Mouse (Mus musculus): ENCODE data around the gene Bcl2l14.

Bcl2l14 gene

DNA sequence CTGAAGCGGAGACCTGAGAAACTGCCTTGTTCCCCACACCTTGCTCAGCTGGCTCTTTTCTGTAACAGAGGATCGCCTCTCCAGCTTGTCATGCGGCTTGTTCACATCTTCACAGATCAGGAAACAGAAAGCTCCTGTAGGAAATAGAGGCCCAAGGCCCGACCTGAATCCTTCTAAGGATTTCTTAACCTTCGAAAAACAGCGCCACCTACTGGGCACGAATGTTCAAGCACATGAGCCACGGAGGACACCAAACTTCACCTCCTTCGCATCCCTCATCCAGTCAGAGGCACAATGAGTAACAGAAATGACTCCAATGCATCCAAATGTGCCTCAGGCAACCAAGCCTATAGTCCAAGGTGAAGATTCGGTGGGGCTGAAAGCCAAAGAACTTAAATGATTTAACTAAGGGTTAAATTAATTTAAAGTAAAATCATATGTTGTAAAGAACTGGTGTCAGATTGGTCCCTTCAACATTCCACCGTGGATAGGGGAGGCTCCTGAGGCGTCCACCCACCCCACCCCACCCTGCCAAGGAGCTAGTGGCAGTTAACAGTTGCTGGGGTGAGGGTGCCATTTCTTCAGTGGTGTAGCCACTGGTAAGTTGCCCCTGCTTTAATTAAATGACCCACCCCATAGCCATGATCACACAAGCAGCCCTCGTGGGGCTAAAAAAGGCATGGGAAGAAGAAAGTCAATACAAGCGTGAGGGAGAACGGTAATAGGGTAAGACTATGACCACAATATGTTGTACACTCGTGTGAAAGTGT is 7.0 kb downstream of the Bcl2l14 start:
- in situ Hi-C loops (cut with MseI, MboI) = no loop called here

DNA sequence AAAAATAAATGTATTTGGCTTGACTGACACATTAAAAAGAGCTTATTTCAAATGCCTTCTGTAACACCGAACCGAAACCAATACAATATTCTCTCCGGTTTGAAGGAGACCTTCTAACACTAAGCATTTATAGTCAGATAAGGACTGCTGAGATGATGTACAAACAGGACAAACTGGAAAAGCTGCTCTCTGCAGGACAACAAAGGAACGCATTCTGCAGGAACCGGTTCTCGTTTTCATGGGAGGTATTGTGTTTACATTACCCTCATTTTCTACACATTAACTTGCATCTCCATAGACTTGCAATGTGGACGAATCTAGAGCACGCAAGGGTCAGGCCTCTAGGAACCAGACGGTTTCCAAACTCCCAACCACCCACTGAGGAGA is 7.6 kb downstream of the Bcl2l14 start:
- in situ Hi-C loops (cut with MseI, MboI) = no loop called here

DNA sequence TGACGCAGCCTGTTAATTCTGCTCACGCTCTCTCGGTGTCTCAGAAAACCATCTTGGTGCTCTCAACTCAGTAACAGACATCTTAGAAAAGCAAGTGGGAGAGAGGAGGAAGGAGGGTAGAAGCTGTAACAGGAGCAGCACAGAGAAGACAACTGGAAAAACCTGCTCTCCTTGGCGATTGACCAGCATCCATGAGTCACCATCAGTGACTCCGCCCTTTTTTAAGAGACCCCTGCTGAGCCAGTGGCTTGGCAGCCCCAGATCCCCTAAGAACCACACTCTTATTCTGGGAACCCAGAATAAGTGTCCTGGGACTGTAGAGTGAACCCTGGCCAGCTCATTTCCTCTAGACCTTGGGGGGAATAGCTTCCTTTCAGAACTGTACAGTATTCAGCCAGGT is 11.1 kb downstream of the Bcl2l14 start:
- in situ Hi-C loops (cut with MseI, MboI) = no loop called here

DNA sequence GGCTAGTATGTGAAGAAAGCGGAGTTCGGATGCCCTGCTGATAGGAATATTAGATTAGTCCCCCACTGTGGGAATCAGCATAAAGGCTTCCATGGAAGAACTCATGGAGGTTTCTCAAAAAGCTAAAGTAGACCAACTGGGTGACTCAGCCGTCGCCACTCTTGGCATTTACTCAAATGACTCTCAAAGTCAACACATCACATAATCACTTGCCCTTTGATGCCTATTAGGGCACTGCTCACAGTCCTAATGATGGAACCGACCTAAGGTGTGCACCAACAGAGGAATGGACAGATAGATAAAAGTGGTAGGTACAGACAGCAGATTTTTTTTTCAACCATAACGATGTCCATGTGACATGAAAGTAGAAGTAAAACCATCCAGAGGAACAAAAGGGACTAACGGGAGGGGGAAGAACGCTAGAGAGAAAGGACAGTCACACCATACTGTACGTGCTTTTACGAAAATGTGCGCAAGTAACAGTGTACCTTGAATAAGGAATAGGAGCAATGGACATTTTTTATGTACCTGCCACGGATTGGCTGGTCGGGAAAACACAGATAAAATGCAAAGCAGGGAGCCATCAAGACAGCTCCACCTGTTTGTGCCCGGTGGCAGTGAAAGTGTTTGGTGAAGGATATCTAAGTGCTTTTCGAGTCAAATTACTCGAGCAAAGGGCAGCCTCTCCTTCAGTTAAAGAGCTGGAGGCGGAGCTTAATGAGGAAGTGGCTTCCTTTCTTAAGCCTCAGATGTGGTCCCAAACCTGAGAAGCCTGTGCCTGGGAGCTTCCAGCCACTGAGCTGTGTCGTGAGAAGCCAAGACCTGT is 17.8 kb downstream of the Bcl2l14 start:
- in situ Hi-C loops (cut with MseI, MboI) = no loop called here

DNA sequence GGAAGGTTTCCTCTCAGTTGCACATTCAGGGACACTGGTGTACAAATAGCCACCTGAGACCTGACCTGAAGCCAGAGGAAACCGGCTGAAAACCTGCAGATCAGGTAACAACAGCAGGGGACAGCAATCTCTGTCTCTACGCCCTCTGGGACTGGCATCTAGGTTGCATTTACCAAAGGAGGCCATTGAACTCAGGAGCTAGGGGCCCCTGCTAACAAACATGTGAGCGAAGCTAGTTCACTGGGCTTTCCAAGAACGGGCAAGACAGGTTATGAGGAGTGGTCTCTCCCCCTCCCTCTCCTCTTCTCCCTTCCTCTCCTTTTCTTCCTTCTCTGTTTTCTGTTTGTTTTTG is 18.4 kb downstream of the Bcl2l14 start:
- in situ Hi-C loops (cut with MseI, MboI) = no loop called here

DNA sequence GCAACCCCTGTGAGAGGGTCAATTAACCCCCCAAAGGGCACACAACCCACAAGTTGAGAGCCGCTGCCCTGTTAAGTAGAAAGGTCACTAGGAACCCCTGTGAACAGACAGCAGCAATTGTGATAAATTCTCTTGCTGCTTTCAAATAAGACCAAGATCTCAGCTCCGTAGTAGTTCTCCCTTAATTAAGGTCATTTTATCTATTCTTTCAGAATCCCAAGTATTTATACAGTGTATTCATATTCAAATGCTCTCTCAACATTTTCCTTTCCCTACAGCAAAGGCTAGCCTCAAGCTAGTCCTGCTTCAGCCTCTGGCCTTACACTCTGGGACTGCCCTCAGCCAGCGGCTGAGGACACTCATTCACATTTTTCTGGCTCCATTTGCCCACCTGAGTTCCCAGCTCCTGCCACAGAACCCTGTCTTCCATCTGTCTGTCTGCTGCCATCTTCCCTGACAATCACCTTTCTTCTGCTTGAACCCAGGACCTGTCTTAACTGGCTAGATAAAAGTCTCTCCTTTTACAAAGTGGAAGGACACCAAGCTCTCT is 20.5 kb downstream of the Bcl2l14 start:
- in situ Hi-C loops (cut with MseI, MboI) = no loop called here

DNA sequence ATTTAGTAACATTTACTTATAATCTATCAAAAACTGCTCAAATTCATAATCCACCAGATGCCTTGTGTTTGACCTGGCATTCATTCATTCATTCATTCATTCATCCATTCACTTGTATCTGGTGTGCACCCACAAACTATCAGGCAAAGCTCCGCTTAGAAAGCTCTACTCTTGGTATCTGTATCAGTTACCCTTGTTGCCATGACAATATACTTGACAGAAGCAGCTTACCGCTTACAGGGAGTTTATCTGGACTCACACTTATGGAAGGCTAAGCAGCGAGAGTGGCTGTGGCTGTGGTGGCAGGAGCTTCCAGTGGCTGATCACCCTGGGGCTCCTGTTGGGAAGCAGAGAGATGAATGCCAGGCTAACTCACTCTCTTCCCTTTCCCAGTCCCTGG is 21.8 kb downstream of the Bcl2l14 start:
- in situ Hi-C loops (cut with MseI, MboI) = no loop called here

DNA sequence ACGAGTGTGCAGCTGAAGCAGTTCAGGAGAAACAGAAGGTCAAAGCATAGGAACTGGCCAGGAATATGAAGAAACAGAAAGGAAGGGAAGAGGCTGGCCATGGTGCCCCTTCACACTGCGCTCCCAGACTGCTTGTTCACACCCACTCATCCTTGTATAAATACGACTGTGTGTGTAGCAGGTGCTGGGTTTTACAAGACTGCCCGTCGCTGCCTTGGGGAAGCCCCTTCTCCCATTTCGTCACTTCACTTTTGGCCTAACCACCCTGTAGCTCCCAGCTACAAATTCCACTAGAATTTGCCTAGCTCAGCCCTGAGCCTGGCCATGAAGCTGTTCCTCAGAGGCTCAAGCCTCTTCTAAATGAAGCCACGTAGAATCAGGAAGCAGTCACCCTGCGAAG is 24.3 kb downstream of the Bcl2l14 start:
- in situ Hi-C loops (cut with MseI, MboI) = no loop called here

DNA sequence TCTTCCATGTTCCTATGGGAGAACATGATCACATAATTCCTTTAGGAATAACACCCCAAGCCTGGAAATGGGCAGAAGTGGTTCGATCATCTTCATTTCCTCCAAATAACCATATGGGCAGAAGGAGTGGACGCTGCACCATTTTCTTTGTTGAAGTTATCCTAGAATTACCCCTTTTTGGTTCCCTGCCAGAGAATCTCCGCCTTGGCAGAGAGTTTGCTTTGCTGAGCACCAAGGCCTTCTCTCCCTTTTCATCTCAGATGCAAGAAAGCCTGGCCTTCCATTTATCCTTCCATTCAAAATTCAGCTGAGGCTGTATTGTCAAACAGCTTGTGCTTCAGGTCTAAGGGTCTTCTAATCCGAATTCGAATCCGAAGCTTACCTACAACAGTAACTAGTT is 25.8 kb downstream of the Bcl2l14 start:
- in situ Hi-C loops (cut with MseI, MboI) = no loop called here

DNA sequence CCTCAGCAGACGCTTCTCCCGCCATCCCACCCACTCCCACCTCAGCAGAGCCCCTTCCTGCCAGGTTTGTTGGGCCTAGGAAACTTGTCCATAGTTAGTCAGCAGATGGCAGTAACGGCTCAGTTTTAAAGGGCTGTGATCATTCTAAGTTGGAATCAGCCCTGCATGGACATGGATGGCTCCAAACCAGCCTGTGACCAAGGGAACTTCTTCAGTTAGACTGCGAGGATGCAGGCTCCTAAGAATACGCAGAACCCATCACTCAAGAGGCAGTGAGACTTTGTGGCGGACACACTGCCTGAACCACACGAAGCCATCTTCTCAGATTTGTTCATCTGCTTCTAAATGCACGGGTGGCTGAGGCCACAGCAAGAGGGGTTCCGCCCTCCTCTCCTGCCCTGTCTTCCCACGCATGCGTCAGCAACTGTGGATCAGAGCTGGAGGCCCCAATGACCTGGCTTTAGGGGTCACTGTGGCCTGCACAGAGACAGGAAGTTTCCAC is 29.1 kb downstream of the Bcl2l14 start:
- in situ Hi-C loops (cut with MseI, MboI) = loop anchor here (5.0 kb wide), 2 partner anchors 182 to 192 kb away; no protein-coding TSS in a partner anchor

DNA sequence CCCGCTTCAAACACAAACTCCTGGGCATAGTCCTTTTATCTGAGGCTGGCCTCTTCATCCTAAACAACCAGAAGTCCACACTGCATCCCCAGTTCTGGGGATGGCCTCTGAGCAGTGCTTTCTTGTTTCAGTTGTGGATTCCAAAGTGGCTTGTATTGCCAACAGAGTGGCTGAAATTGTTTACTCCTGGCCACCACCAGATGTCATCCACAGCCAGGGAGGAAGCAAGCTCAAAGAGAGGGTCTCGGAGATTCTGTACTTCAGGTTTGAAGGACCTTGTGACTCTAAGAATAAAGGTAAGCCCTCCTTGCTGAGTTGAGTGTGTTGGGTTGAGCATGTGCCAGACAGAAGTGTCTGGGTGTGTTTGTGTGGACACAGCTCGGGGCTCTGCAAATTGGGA is 31.0 kb downstream of the Bcl2l14 start:
- in situ Hi-C loops (cut with MseI, MboI) = loop anchor here (5.0 kb wide), 2 partner anchors 180 to 190 kb away; no protein-coding TSS in a partner anchor

DNA sequence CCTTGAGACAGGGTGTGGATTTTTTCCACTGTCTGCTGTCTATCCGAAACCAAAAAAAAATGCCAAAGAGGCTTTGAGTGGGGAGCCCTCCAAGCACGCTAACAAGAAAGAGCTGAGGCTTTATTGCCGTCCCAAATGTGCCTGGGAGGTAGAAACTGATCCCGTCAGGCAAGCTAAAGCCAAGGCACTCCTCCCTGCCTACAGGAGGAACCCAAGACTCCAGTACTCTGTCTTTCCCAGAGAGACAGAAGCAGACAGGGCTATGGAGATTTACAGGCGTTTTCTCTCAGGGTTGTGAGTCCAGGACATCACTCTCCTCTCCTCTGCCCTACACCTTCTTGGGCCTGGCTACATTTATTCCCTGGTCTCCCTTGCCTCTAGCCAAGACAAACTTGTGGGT is 32.3 kb downstream of the Bcl2l14 start:
- in situ Hi-C loops (cut with MseI, MboI) = loop anchor here (5.0 kb wide), 2 partner anchors 179 to 189 kb away; no protein-coding TSS in a partner anchor

DNA sequence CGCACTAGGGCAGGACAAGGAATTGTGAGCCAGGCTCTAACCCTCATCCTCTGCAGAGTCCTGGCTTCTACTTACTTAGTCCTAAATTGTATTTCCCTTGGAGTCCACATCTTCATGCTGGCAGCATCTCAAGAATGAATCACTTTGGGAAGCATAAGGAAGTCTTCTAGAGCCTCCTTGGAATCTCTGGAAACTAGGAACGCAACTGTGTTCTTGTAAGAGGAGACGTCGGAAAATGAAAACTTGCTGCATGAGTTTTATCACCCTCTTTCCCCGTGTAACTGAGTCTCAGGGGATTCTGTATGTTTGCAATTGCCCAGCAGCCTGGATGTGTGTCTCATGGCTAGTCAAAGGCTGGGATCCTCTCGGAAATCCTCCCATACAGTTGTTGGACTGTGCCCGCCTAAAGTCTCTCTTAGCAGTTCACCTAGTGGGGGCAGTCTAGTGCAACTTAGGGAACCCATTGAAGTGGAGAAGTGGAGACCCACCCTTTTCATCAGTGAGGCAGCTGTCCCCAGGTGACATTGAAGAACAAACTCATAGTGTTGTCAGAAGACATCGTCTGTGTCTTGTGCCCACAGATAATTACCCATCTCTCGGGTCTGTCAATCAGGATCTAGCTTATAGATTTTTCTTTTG is 34.2 kb downstream of the Bcl2l14 start:
- in situ Hi-C loops (cut with MseI, MboI) = no loop called here

DNA sequence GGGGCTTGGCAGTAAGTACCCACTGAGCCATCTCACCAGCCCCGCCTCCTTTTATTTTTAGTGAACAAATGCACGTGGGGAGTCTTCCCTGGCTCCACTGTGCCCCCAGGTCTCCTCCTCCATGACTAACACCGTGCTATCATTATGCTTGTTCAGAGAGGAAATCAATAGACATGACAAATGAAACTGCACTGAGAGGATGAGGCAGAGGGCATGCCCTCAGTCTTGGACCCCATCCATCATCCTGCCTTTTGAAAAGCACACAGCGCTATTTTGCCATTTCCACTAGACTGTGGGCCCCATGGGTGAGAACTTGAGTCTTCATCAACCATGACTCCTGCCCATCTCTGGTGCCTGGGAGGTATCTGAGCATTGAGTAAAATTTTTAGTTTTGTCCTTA is 35.5 kb downstream of the Bcl2l14 start:
- in situ Hi-C loops (cut with MseI, MboI) = no loop called here

DNA sequence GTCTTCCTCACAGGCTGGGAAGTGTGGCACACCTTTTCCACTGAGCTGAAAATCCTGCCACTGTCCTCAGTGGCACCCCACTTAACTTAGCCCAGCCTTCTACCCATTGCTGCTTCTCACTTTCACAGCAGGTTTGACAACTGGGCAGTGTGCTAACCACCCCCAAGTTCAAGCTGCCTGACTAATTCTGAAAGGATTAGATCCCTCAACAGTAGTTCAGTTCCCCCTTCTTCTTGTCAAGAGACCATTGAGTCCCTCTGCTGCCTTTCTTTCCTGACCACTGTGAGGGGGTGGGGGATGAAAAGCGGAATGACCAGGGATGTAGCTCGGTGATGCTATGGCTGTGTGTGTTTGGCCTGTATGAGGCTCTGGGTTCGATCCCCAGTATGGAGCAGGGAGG is 37.2 kb downstream of the Bcl2l14 start:
- in situ Hi-C loops (cut with MseI, MboI) = no loop called here

DNA sequence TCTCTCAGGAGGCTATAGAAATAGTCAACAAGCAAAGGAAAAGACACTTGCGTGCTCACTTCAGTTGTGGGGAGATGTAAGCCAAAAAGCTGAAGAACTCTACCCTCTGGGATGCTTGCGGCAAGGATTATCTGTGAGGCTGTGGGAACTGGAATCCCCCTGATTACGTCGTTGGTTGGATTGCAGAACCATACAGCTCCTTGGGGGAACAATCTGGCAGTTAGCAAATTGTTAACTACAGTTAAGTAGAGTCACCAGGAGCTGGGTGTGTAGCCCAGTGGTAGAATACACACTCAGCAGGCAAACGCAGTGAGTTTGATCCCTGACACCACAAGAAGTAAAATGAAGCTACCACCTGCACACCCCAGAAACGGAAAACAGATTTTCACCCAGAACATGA is 37.9 kb downstream of the Bcl2l14 start:
- in situ Hi-C loops (cut with MseI, MboI) = no loop called here

DNA sequence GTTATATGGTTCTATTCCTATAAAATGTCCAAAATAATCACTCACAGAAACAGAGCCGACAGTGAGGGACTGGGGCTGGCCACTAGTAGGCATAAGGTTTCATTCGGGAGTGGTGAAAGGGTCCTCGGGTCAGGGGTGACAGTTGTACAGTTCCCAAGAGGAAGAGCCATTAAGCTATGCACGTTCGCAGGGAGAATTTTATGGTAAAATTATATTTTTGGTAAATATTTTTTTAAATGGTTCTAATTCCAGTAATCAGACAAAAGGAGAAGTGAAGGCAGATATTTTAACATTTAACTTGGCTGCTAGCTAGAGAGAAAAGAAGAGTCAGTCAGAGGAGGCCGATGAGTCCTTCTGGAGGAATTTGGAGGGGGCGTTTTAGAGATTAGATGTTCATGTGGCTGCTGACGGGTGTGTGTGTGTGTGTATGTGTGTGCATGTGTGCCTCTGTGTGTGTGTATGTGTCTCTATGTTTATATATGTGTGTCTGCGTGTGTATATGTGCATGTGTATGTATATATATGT is 38.8 kb downstream of the Bcl2l14 start:
- in situ Hi-C loops (cut with MseI, MboI) = no loop called here

DNA sequence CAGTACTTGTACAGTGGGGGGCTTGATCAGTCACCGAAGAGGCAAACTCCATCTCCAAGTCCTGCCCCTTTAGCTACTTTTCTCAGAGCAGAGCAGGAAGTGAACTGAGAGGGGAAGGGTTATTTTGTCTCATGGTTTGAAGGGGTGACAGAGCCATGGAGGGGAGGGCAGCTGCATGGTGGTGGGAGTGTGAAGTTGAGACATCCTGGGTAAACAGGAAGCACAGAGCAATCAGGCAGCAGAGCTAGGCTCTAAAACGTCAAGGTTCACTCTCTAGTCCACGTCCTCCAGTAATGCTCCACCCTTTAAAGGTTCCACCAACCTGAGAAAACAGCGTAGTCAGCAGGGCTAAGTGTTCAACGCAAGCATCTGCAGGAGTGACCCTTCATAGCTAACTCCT is 40.8 kb downstream of the Bcl2l14 start:
- in situ Hi-C loops (cut with MseI, MboI) = no loop called here

DNA sequence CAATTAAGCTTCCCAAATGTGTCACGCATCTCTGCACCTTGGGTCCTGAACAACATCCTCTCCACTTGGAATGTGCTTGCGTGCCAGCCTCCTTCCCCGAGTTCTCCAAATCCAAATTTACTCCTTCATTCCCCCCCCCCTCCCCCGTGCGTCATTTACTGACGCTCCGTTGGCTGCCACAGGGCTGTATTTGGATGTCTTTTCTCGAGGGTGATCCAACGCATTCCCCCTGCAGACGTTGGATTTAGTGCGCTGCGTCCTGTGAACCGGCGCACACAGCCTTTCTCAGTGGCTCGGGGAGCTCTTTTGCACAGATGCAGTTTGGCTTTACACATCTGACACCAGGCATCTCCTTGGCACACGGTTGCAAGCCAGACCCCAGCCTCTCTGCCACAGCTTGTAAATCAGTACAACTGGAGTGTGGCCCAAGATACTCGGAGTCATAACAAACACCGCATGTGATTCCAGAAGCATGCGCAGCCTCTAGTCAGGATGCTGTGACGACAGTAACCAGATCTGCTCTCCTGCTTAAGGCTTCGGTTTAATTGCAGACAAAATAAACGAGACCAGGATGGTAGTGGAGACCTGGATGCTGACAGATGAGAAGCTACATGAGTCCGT is 43.4 kb downstream of the Bcl2l14 start:
- in situ Hi-C loops (cut with MseI, MboI) = no loop called here

DNA sequence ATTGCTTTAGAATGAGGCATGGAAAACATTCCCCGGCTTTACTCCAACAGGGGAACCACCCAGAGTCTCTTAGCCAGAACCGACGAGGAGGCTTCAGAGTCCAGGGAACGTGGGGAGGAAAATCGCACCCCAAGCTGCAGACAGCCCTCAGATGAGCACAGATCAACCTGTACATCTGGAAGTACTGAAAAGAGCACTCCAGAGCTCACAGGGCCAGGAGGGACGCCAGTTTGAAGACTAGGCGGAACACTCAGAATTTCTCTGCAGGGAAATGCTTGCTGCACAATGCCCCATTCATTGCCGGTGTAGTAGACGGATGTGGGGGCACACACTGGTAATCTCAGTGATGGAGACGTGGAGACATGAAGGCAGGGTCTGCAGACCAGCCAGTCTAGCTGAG is 43.9 kb downstream of the Bcl2l14 start:
- in situ Hi-C loops (cut with MseI, MboI) = no loop called here

DNA sequence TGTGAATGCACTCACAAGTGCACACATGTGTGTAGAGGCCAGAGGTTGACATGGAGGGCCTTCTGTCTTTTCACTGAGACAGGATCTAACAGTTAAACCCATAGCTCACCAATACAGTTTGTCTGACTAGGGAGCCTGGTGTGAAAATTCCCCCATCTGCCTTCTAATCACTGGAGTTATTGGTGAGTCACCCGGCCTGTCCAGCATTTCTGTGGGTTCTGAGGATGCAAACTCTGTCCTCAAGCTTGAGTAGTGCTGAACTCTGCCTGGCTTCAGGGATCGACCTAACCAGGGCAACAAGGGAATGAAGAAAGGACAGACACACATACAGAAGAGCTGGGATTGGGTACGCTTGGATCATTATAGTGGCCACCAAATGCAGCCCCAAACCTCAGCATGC is 45.6 kb downstream of the Bcl2l14 start:
- in situ Hi-C loops (cut with MseI, MboI) = no loop called here
